Mouse (Mus musculus) C2C12 (cell line): ENCODE measurements at regions not wholly inside any gene's neighbourhood (a gene's known extent, or its start where the extent isn't known, plus 50 kb on each side); places are given as distances from the start of the nearest gene placed in this dataset.

ENCODE experiments used
- H3K27me3 ChIP-seq: one replicate; pipeline ENCODE4 v1.6.1; 2011; ENCODE audit not compliant: control insufficient read depth, insufficient read depth, insufficient read length
- H3K36me3 ChIP-seq: one replicate; pipeline ENCODE4 v1.6.1; 2011; ENCODE audit not compliant: control insufficient read depth, insufficient read depth
- H3K4me3 ChIP-seq: one replicate; pipeline ENCODE4 v1.5.1; 2011; ENCODE audit warnings: mild to moderate bottlenecking, control low read depth; ENCODE audit not compliant: poor library complexity, insufficient read depth, severe bottlenecking
- H3K79me2 ChIP-seq: one replicate; pipeline ENCODE4 v1.6.1; 2011; ENCODE audit not compliant: control insufficient read depth, insufficient read depth
- H3K79me3 ChIP-seq: one replicate; pipeline ENCODE4 v1.6.1; 2011; ENCODE audit warnings: low read depth, control low read depth
- H3ac ChIP-seq: one replicate; pipeline ENCODE3; 2011; ENCODE audit warnings: low read depth; ENCODE audit not compliant: control insufficient read depth, insufficient read length
- CEBPB ChIP-seq: IDR thresholded peaks from one replicate; pipeline ENCODE4 v1.6.1; 2011; ENCODE audit warnings: low read depth, mild to moderate bottlenecking, control low read depth, moderate library complexity
- CTCF ChIP-seq: IDR thresholded peaks from one replicate; pipeline ENCODE4 v1.5.1; 2011; ENCODE audit not compliant: control insufficient read depth, insufficient read depth, insufficient read length
- FOSL1 ChIP-seq: IDR thresholded peaks from one replicate; pipeline ENCODE4 v1.8.0; 2011; ENCODE audit warnings: mild to moderate bottlenecking, low read length; ENCODE audit not compliant: poor library complexity, insufficient read depth, severe bottlenecking
- MAX ChIP-seq: IDR thresholded peaks from one replicate; pipeline ENCODE4 v1.6.1; 2011; ENCODE audit warnings: mild to moderate bottlenecking, control low read depth
- MYOD1 ChIP-seq: IDR thresholded peaks from one replicate; pipeline ENCODE4 v1.6.1; 2011; ENCODE audit warnings: low read depth; ENCODE audit not compliant: control insufficient read depth, insufficient read length
- MYOG ChIP-seq: IDR thresholded peaks from one replicate; pipeline ENCODE4 v1.6.1; 2011; ENCODE audit not compliant: control insufficient read depth, insufficient read length; ENCODE audit errors: extremely low read depth
- USF1 ChIP-seq: IDR thresholded peaks from one replicate; pipeline ENCODE4 v1.6.1; 2011; ENCODE audit warnings: low read depth, mild to moderate bottlenecking, control low read depth, moderate library complexity

GRCm38 (mm10) chr4:127421129-127421528, 63.1 kb upstream of the Gjb5 start:
- Histone ChIP-seq H3K79me3 (no peaks in the 10 kb centered on the region), H3K36me3 (no peaks in the 10 kb centered on the region), H3K27me3 (no peaks in the 10 kb centered on the region), H3K4me3 (no peak overlapping the region), H3ac (no peak overlapping the region), H3K79me2 (no peaks in the 10 kb centered on the region)
- TF ChIP-seq USF1: no peak
- TF ChIP-seq MAX: no peak
- TF ChIP-seq CTCF: no peak
- TF ChIP-seq CEBPB: no peak
- TF ChIP-seq MYOD1: no peak
- TF ChIP-seq MYOG: no peak
- no peak for TF ChIP-seq FOSL1

- no peak overlapping the region for H3K4me3 ChIP-seq
- H3K79me3 ChIP-seq: no peaks in the 10 kb centered on the region
- TF ChIP-seq CTCF (no peak), MAX (no peak), CEBPB (no peak), MYOG (no peak), FOSL1 (no peak), USF1 (no peak), MYOD1 (no peak)
- no peak overlapping the region for H3ac ChIP-seq
- H3K27me3 ChIP-seq: no peaks in the 10 kb centered on the region
- no peaks in the 10 kb centered on the region for H3K79me2 ChIP-seq
- H3K36me3 ChIP-seq: no peaks in the 10 kb centered on the region
Observed at GRCm38 (mm10) chr4:127419786-127420120, 61.8 kb upstream of the Gjb5 start.

GRCm38 (mm10) chr4:127419062-127419785, 61.2 kb upstream of the Gjb5 start:
- H3K27me3 ChIP-seq: no peaks in the 10 kb centered on the region

GRCm38 (mm10) chr4:127416906-127417305, 58.9 kb upstream of the Gjb5 start:
- Histone ChIP-seq H3K36me3 (no peaks in the 10 kb centered on the region), H3K4me3 (no peak overlapping the region), H3K79me3 (no peaks in the 10 kb centered on the region), H3ac (no peak overlapping the region), H3K79me2 (no peaks in the 10 kb centered on the region), H3K27me3 (no peaks in the 10 kb centered on the region)
- TF ChIP-seq MYOD1 (no peak), FOSL1 (no peak), CTCF (no peak), CEBPB (no peak), USF1 (no peak), MAX (no peak), MYOG (no peak)

More at GRCm38 (mm10) chr4:127419062-127419785, 61.2 kb upstream of the Gjb5 start:
- H3K79me2 ChIP-seq: no peaks in the 10 kb centered on the region
- TF ChIP-seq MYOG (no peak), FOSL1 (no peak), USF1 (no peak), CTCF (no peak), MYOD1 (no peak), CEBPB (no peak), MAX (no peak)
- H3K4me3 ChIP-seq: no peak overlapping the region
- no peak overlapping the region for H3ac ChIP-seq
- H3K36me3 ChIP-seq: no peaks in the 10 kb centered on the region
- no peaks in the 10 kb centered on the region for H3K79me3 ChIP-seq

GRCm38 (mm10) chr4:127413997-127414964, 56.3 kb upstream of the Gjb5 start:
- no peaks in the 10 kb centered on the region for H3K27me3 ChIP-seq
- no peak overlapping the region for H3ac ChIP-seq
- TF ChIP-seq FOSL1 (no peak), CTCF (no peak), USF1 (no peak), CEBPB (no peak)
- no peaks in the 10 kb centered on the region for H3K36me3 ChIP-seq
- no peaks in the 10 kb centered on the region for H3K79me3 ChIP-seq
- no peaks in the 10 kb centered on the region for H3K79me2 ChIP-seq
- H3K4me3 ChIP-seq: no peak overlapping the region
